Mouse (Mus musculus) midbrain, embryonic 15.5 days (tissue): Measurements from ENCODE around the gene Sftpa1. TPM values are rescaled to one million over a fixed set of nuclear protein-coding genes. Genes with fewer than 3 reads are reported as not detected.

ENCODE experiments used
- ATAC-seq: fragments of 200-750 bp; cut with Nextera tagmentation; replicated peaks from 2 replicates; pipeline ENCODE4 v1.8.0; 2017; ENCODE audit warnings: moderate TSS enrichment
- H3K27ac ChIP-seq: fragments of 300-500 bp; sonication (generic); 2 replicates; pipeline ENCODE4 v1.5.1; 2015; ENCODE audit warnings: mild to moderate bottlenecking, inconsistent platforms
- H3K27me3 ChIP-seq: fragments of 300-500 bp; sonication (generic); replicated peaks from 2 replicates; pipeline ENCODE4 v1.6.1; 2015; ENCODE audit warnings: inconsistent platforms
- H3K36me3 ChIP-seq: fragments of 300-500 bp; sonication (generic); replicated peaks from 2 replicates; pipeline ENCODE4 v1.6.1; 2015; ENCODE audit warnings: inconsistent platforms
- H3K4me1 ChIP-seq: fragments of 300-500 bp; sonication (generic); 2 replicates; pipeline ENCODE4 v1.6.1; 2015; ENCODE audit warnings: inconsistent platforms
- H3K4me2 ChIP-seq: fragments of 300-500 bp; sonication (generic); 2 replicates; pipeline ENCODE4 v1.6.1; 2015; ENCODE audit warnings: inconsistent platforms, mild to moderate bottlenecking, moderate library complexity
- H3K4me3 ChIP-seq: fragments of 300-500 bp; sonication (generic); 2 replicates; pipeline ENCODE4 v1.5.1; 2015; ENCODE audit warnings: mild to moderate bottlenecking, inconsistent platforms
- H3K9ac ChIP-seq: fragments of 300-500 bp; sonication (generic); 2 replicates; pipeline ENCODE4 v1.6.1; 2015; ENCODE audit warnings: mild to moderate bottlenecking, inconsistent platforms
- H3K9me3 ChIP-seq: fragments of 300-500 bp; sonication (generic); 2 replicates; pipeline ENCODE4 v1.6.1; 2016; ENCODE audit warnings: inconsistent platforms
- WGBS: fragments of 180-500 bp; shearing (Covaris S2); methylation state at CpG from one replicate; pipeline ENCODE4 v1.1.7; 2015; ENCODE audit warnings: mixed read lengths; 5-methylcytosine and 5-hydroxymethylcytosine counted together
- polyA plus RNA-seq: library from polyadenylated mRNA; unstranded; fragments of >200 nt; fragmentation: Nextera tagmentation; extraction: Ambion mirVana; gene quantifications from 2 replicates; pipeline ENCODE4 v1.2.1, GENCODE M21; 2015

The Sftpa1 gene
- polyA plus RNA-seq: not detected in 2 replicates

DNA sequence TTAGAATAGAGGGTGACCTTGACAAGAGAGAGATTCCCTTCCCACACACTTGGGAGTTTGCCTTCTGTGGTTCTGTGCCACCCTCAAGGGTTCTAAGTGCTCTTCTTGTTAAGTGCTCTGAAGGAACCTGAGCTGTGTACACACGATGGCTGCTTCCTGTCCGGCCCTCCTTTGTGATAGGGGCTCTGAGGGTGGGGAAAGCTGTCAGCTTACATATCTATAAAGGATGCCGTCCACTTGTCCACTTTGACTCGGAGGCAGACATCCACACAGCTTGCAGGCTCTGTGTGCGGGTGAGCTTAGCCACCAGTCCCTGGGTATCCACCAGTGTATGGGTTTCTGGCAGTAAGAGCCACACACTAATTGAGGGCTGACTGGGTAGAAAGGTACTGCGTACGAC is at the start of gene Sftpa1:
Gene Sftpa1, plus strand, starts transcription at position 243 of the 400 bp plus-strand sequence.
- Histone ChIP-seq H3K9me3 (no peaks in the 10 kb centered on the region), H3K27ac (no peak within 1 kb of the TSS), H3K4me1 (no peaks in the 10 kb centered on the region), H3K9ac (no peak within 1 kb of the TSS), H3K36me3 (no peaks in the 10 kb centered on the region), H3K4me3 (no peak within 1 kb of the TSS), H3K27me3 (no peaks in the 10 kb centered on the region), H3K4me2 (no peak within 1 kb of the TSS)
- ATAC-seq: no peak
- 82% methylated on average over 7 of the region's 7 CpGs for WGBS

DNA sequence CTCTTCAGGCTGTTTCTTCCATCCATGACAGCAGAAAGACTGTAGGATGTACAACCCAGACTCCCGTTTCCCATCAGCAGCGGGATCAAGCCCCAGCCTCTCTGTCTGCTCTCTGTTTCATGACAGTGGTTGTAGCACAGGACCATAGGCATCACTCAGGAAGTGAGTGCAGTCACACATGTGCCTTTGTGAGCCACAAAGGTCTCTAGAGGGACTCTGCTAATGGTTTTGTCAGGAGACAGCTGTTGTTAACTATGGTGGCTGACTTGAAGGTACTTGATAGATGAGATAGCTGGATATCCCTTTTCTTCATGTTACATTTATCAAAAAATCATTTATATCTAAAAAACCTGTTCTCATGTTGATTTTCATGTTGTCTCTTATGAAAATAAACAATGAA is 49.2 kb upstream of the Sftpa1 start:
- Histone ChIP-seq H3K27me3 (no peaks in the 10 kb centered on the region), H3K27ac (no peak overlapping the region), H3K4me2 (no peak overlapping the region), H3K4me1 (no peaks in the 10 kb centered on the region), H3K4me3 (no peak overlapping the region), H3K36me3 (no peaks in the 10 kb centered on the region), H3K9me3 (no peaks in the 10 kb centered on the region), H3K9ac (no peak overlapping the region)
- no peak for ATAC-seq
- 89% methylated on average over 2 of the region's 2 CpGs for WGBS

DNA sequence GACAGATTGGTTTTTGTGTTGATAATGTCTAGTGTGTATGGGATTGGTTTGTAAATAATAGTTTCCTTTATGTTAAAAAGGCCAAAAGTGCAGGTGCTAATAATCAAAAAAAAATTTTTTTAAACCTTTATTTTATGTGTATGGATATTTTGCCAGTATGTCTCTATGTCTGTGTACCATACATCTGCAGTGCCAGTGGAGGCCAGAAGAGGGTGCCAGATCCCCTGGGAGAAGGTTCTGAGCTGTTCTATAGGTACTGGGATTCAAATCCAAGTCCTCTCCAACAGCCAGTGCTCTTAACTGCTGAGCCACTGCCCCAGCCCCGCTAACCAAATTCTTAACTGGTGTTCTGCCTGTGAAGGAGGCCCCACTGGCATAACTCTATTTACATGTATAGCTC is 44.1 kb upstream of the Sftpa1 start:
- no peaks in the 10 kb centered on the region for H3K9me3 ChIP-seq
- H3K36me3 ChIP-seq: no peaks in the 10 kb centered on the region
- H3K4me2 ChIP-seq: no peak overlapping the region
- ATAC-seq: no peak
- H3K27ac ChIP-seq: no peak overlapping the region
- H3K4me1 ChIP-seq: no peaks in the 10 kb centered on the region
- no peak overlapping the region for H3K4me3 ChIP-seq
- WGBS: 89% methylated on average over 1 of the region's 1 CpGs
- no peak overlapping the region for H3K9ac ChIP-seq
- no peaks in the 10 kb centered on the region for H3K27me3 ChIP-seq

DNA sequence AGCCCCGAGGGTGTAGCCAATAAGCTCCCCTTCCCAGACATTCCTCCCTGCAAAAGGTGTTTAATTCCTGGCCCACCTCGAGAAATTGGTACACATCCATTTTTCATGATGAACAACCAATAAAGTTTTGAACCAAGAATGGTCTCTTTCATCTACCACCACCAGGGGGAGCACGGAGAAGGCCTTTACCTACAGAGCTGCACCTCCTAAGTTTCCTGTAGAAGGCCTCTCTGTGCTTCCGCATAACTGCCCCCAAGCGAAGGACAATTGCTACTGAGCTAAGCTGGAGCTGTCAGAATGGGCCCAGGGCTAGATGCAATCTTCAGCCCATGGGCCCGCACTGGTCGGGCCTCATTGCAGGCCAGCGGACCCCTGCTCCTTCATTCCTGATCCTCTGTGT is 40.8 kb upstream of the Sftpa1 start:
- no peak overlapping the region for H3K9ac ChIP-seq
- H3K27me3 ChIP-seq: no peaks in the 10 kb centered on the region
- H3K36me3 ChIP-seq: no peaks in the 10 kb centered on the region
- no peak overlapping the region for H3K4me3 ChIP-seq
- no peak overlapping the region for H3K27ac ChIP-seq
- H3K9me3 ChIP-seq: no peaks in the 10 kb centered on the region
- 47% methylated on average over 8 of the region's 8 CpGs for WGBS
- H3K4me1 ChIP-seq: no peaks in the 10 kb centered on the region
- H3K4me2 ChIP-seq: no peak overlapping the region
- ATAC-seq: no peak

DNA sequence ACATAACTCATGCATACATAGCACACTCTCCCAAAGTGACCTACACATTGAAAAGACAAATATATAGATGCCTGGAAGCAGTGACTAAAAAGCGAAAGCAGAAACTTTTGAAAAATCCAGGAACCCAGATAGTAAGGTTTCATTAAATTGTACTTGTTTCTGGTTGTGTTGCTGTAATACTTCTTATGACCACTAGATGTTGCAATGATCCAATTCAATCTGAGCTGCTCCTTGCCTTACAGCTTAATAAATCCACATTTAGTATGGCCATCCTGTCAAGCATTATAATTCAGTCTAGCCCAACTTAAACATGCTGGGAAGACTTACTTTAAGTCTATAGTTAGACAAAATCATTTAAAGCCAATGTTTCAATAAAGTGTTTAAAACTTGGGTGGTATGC is 37.5 kb upstream of the Sftpa1 start:
- Histone ChIP-seq H3K4me2 (no peak overlapping the region), H3K9ac (no peak overlapping the region), H3K4me3 (no peak overlapping the region), H3K27me3 (no peaks in the 10 kb centered on the region), H3K27ac (no peak overlapping the region), H3K36me3 (no peaks in the 10 kb centered on the region), H3K4me1 (no peaks in the 10 kb centered on the region), H3K9me3 (no peaks in the 10 kb centered on the region)
- WGBS: 57% methylated on average over 1 of the region's 1 CpGs
- ATAC-seq: no peak

DNA sequence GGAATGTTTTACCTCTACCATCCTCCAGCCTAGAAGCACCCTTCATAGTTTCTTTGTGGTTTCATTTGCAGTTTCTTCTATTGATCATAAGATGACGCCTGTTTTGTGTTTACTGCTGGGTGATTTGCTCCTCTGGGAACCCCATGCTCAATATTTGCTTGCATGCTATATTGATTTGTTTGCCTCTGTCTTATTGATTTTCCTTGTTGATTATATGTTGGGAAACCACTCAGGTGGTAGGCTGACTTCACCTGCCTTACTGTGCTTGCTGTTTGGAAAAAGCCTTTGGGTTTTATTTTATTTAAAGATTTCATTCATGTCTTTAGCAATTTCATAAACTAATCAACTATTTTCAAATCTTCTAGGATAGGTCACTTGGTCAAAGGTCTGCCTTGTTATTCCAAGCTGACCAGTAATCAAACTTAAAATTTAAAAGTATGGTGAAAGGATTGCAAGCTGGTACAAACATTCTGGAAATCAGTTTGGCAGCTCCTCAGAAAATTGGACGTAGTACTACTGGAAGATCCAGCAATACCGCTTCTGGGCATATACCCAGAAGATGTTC is 35.2 kb upstream of the Sftpa1 start:
- 87% methylated on average over 3 of the region's 3 CpGs for WGBS
- H3K27ac ChIP-seq: no peak overlapping the region
- no peak for ATAC-seq

DNA sequence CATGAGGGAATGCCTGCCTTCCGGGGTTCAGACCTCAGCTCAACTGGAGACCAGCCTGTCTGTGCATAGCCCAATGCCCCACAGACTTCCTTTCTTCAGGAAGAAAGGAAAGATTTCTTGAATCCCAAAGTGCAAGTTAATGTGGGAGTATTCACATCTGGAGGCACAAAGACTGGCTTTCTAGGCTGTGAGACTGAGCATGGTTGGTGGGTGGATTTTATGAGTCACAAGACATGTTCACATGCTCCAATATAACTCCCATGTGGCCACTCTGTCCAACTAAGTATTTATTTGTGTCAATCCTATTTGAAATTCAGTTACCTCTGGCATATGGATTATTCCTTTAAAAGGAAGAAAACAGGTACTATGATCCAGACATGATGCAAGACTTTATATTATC is 32.9 kb upstream of the Sftpa1 start:
- Histone ChIP-seq H3K27ac (no peak overlapping the region), H3K4me3 (no peak overlapping the region)
- WGBS: 68% methylated on average over 1 of the region's 1 CpGs

More for the DNA sequence above, 35.2 kb upstream of the Sftpa1 start:
- H3K4me1 ChIP-seq: no peaks in the 10 kb centered on the region
- no peaks in the 10 kb centered on the region for H3K9me3 ChIP-seq
- H3K9ac ChIP-seq: no peak overlapping the region
- no peak overlapping the region for H3K4me3 ChIP-seq
- H3K36me3 ChIP-seq: no peaks in the 10 kb centered on the region
- H3K27me3 ChIP-seq: no peaks in the 10 kb centered on the region
- no peak overlapping the region for H3K4me2 ChIP-seq

DNA sequence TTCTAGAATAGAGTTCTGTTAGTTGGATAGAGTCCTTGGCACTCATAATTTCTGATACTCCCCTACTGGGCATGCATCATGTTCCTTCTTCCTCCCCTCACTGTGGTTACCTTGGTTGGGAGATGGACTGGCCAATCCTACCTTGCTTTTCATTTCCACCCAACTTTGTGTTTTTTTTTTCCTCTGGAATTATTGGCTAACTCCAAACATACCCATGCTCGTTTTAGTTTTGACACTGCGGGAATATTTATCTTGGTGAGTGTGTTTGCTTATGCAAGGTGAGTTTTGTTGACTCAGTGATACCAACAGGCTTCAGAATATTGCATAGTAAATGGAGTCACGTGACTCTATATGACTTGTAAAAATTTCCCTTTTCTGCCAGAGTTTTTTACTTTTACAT is 30.9 kb upstream of the Sftpa1 start:
- Histone ChIP-seq H3K4me3 (no peak overlapping the region), H3K27me3 (no peaks in the 10 kb centered on the region), H3K9me3 (no peaks in the 10 kb centered on the region), H3K36me3 (no peaks in the 10 kb centered on the region), H3K27ac (no peak overlapping the region), H3K4me1 (no peaks in the 10 kb centered on the region), H3K9ac (no peak overlapping the region), H3K4me2 (no peak overlapping the region)
- WGBS: 91% methylated on average over 3 of the region's 3 CpGs
- ATAC-seq: no peak

More for the DNA sequence above, 32.9 kb upstream of the Sftpa1 start:
- H3K27me3 ChIP-seq: no peaks in the 10 kb centered on the region
- H3K9ac ChIP-seq: no peak overlapping the region
- ATAC-seq: no peak
- no peaks in the 10 kb centered on the region for H3K9me3 ChIP-seq
- H3K4me2 ChIP-seq: no peak overlapping the region
- H3K4me1 ChIP-seq: no peaks in the 10 kb centered on the region
- no peaks in the 10 kb centered on the region for H3K36me3 ChIP-seq

DNA sequence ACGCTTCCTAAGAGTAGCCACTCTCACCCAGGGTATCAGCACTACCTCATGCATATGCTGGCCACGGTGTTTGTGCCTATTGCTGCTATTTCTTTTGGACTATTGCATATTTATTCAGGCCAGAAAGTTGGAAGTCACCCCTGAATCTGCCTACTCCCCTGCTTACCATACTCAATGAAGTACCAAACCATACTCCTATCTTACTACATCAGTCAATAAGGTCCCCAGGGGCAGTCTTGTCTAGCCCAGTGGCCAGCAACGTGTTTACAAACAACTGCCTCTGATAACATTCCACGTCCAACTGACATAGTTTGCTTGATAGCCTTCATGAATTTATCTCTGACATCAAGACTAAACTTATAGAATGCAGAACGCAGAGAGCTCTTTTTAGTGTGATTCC is 30.3 kb upstream of the Sftpa1 start:
- ATAC-seq: no peak
- no peak overlapping the region for H3K9ac ChIP-seq
- H3K4me2 ChIP-seq: no peak overlapping the region
- no peaks in the 10 kb centered on the region for H3K9me3 ChIP-seq
- 89% methylated on average over 5 of the region's 5 CpGs for WGBS
- H3K4me3 ChIP-seq: no peak overlapping the region
- no peaks in the 10 kb centered on the region for H3K27me3 ChIP-seq
- no peaks in the 10 kb centered on the region for H3K4me1 ChIP-seq
- H3K27ac ChIP-seq: no peak overlapping the region
- no peaks in the 10 kb centered on the region for H3K36me3 ChIP-seq

DNA sequence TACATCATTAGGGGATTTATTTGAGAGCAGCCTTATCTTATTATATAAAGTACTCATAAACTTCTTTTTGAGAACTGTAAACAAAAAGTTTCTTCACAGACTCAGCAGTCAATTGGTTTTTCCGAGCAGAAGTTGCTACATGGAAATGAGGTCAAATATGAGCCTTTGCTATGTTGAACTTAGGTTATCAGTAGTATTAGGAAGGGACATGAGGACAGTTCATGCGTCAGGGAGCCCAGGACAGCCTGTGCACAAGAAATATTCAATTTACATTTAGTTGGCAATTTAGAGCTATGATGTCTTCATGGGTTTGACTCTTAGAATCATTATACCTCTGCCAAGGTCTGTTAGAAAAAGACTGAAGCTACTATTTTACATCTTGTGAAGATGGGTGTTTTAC is 29.3 kb upstream of the Sftpa1 start:
- WGBS: 75% methylated on average over 2 of the region's 2 CpGs
- no peaks in the 10 kb centered on the region for H3K4me1 ChIP-seq

DNA sequence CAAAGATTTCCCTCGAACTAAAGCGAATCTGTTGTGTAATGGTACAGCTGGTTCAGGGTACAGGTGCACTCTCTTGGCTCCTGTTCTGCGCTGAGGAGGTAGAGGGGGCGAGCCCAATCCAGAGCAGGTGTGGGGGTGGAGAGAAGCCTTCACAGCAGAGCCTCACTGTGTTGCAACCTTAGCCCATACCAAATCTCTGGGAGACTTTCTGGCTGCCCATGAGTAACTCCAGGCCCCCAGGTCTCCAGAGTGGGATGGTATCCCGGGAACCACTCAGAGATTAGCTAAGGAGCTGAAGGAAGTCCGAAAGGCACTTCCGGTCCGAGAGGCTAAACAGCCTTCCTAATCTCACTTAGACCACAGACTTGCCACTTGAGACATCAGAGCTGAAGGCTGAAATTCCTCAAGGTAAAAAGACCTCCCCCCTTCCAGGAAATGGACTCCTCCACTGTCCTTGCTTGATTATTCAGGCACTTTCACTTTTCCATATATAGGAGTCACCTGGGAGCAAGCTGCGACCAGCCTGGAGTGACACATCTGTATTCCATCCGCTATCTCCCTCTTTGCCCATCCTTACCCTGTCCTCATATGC is 26.6 kb upstream of the Sftpa1 start, which contains the start of gene Mat1a:
Gene Mat1a, plus strand, starts transcription at position 183 of the 592 bp plus-strand sequence.
- H3K9me3 ChIP-seq: no peaks in the 10 kb centered on the region
- 72% methylated on average over 10 of the region's 10 CpGs for WGBS
- no peak for ATAC-seq
- no peaks in the 10 kb centered on the region for H3K36me3 ChIP-seq
- H3K9ac ChIP-seq: no peak within 1 kb of the TSS
- H3K4me1 ChIP-seq: no peaks in the 10 kb centered on the region
- no peak within 1 kb of the TSS for H3K4me3 ChIP-seq
- H3K27ac ChIP-seq: no peak within 1 kb of the TSS
- H3K4me2 ChIP-seq: no peak within 1 kb of the TSS
- H3K27me3 ChIP-seq: no peaks in the 10 kb centered on the region

More for the DNA sequence above, 29.3 kb upstream of the Sftpa1 start:
- H3K9ac ChIP-seq: no peak overlapping the region
- no peak overlapping the region for H3K27ac ChIP-seq
- no peak overlapping the region for H3K4me2 ChIP-seq
- no peak for ATAC-seq
- H3K36me3 ChIP-seq: no peaks in the 10 kb centered on the region
- H3K27me3 ChIP-seq: no peaks in the 10 kb centered on the region
- H3K4me3 ChIP-seq: no peak overlapping the region
- H3K9me3 ChIP-seq: no peaks in the 10 kb centered on the region

DNA sequence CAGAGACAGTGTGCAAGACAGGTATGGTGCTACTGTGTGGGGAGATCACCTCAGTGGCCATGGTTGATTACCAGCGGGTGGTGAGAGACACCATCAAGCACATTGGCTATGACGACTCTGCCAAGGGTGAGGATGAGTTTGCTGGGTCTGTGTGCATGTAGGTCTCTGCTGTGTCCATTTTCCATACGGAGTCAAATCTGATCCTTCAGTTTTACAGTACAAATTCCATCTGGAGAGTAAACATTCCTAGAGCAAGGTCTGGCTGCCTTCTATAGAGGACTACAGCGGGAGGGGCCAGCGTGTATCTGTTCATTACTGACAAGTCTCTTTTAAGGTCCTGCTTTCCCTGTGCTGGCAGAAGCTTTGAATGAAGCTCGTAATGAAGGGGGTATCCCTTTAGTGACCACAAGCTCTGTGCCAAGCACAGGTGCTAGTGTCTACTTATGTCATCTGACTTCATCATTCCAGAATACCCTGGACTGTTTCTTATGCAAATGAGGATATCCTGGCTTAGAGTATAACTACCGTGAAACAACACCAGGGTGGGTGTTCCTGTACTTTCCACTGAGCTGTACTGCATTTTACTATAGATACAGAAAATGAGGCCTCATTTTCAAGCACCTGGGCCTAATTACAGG is 20.4 kb upstream of the Sftpa1 start:
- H3K4me1 ChIP-seq: no peaks in the 10 kb centered on the region
- H3K9ac ChIP-seq: no peak overlapping the region
- no peaks in the 10 kb centered on the region for H3K9me3 ChIP-seq
- H3K27me3 ChIP-seq: no peaks in the 10 kb centered on the region
- no peak for ATAC-seq
- H3K4me2 ChIP-seq: no peak overlapping the region
- H3K4me3 ChIP-seq: no peak overlapping the region
- H3K36me3 ChIP-seq: no peaks in the 10 kb centered on the region
- H3K27ac ChIP-seq: no peak overlapping the region
- WGBS: 90% methylated on average over 7 of the region's 7 CpGs

DNA sequence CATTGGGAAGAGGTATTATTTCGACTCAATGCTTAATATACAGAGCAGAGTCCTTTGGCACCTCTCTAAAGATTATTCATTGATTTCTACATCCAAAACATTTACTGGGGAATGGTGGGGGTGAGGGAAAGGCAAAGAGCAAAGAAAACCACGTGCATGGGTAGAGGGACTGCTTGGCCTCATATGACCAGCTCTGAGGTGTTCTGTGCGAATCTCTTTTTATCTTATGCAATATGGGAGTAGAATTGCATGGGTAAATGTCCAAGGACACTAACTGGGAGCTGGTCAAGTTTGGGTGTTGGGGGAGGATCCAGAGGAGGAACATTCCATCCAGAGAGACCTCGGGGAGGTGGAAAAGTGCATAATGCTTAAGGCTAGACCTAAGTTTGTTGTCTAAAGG is 18.6 kb upstream of the Sftpa1 start:
- no peak overlapping the region for H3K4me2 ChIP-seq
- H3K9ac ChIP-seq: no peak overlapping the region
- no peak for ATAC-seq
- H3K27me3 ChIP-seq: no peaks in the 10 kb centered on the region
- no peak overlapping the region for H3K27ac ChIP-seq
- no peaks in the 10 kb centered on the region for H3K4me1 ChIP-seq
- H3K4me3 ChIP-seq: no peak overlapping the region
- H3K9me3 ChIP-seq: no peaks in the 10 kb centered on the region
- WGBS: 82% methylated on average over 4 of the region's 4 CpGs
- no peaks in the 10 kb centered on the region for H3K36me3 ChIP-seq
